Mouse (Mus musculus) midbrain, embryonic 10.5 days (tissue): ENCODE data around the gene Urb2. TPM values are rescaled to one million over a fixed set of nuclear protein-coding genes. Genes with fewer than 3 reads are reported as not detected.

Source experiments
- DNase-seq: peaks from one replicate; pipeline ENCODE4 v3.0.0-alpha.2; 2017; ENCODE audit warnings: low spot score
- H3K27ac ChIP-seq: fragments of 300-500 bp; sonication (generic); replicated peaks from 2 replicates; pipeline ENCODE4 v1.5.1; 2016; ENCODE audit warnings: mild to moderate bottlenecking
- H3K27me3 ChIP-seq: fragments of 300-500 bp; sonication (generic); 2 replicates; pipeline ENCODE4 v1.6.1; 2016; ENCODE audit warnings: low read depth, mild to moderate bottlenecking; ENCODE audit not compliant: poor library complexity, severe bottlenecking
- H3K36me3 ChIP-seq: fragments of 300-500 bp; sonication (generic); 2 replicates; pipeline ENCODE4 v1.6.1; 2016; ENCODE audit warnings: mild to moderate bottlenecking, moderate library complexity
- H3K4me1 ChIP-seq: fragments of 300-500 bp; sonication (generic); 2 replicates; pipeline ENCODE4 v1.6.1; 2016
- H3K4me3 ChIP-seq: fragments of 300-500 bp; sonication (generic); 2 replicates; pipeline ENCODE4 v1.5.1; 2016; ENCODE audit warnings: mild to moderate bottlenecking, moderate library complexity
- H3K9me3 ChIP-seq: fragments of 300-500 bp; sonication (generic); replicated peaks from 2 replicates; pipeline ENCODE4 v1.6.1; 2016; ENCODE audit warnings: mild to moderate bottlenecking
- WGBS: fragments of 180-500 bp; shearing (Covaris S2); methylation state at CpG from one replicate; pipeline ENCODE4 v1.1.7; 2016; 5-methylcytosine and 5-hydroxymethylcytosine counted together
- polyA plus RNA-seq: library from polyadenylated mRNA; unstranded; fragments of >200 nt; fragmentation: Nextera tagmentation; extraction: Ambion mirVana; gene quantifications from 2 replicates; pipeline ENCODE4 v1.2.1, GENCODE M21; 2016

Urb2 gene
- polyA plus RNA-seq = 6.7 and 7.1 TPM in 2 replicates

GRCm38 (mm10) chr8:124021237-124022227, at the start of gene Urb2, which contains the start of gene Taf5l:
Urb2 (plus strand) TSS chr8:124021508.
Taf5l (minus strand) TSS chr8:124021397.
- H3K36me3 ChIP-seq = peaks cover 38% of the 10 kb centered on the region
- peak within 1 kb of the TSS; percentile 85 for H3K4me3 ChIP-seq
- no peaks in the 10 kb centered on the region for H3K27me3 ChIP-seq
- DNase-seq = peak; percentile 93
- peaks cover 37% of the 10 kb centered on the region for H3K4me1 ChIP-seq
- WGBS = under 1% methylated on average over 74 of the region's 74 CpGs
- no peaks in the 10 kb centered on the region for H3K9me3 ChIP-seq
- H3K27ac ChIP-seq = peak within 1 kb of the TSS; percentile 98

DNA sequence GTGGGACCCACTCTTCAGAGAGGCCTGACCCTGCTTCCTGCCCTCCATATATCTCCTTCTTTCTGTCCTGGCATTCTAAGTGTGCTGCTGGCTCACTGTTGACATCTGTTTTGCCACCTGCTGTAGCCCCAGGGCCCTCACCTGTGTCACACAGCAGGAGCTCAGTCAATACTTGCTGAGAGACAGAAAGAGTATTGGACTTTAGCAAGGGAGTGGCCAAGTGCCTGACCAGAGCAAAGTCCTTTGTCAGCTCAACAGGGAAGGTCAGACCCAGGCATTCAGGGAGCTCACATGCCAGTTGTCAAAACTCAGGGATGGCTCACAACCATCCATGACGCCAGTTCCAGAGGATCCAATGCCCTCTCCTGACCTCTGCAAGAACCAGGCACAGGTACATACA, 47.8 kb upstream of the Urb2 start:
- 85% methylated on average over 1 of the region's 1 CpGs for WGBS
- H3K4me3 ChIP-seq = no peak overlapping the region
- DNase-seq = no peak
- no peaks in the 10 kb centered on the region for H3K4me1 ChIP-seq
- no peak overlapping the region for H3K27ac ChIP-seq
- no peaks in the 10 kb centered on the region for H3K9me3 ChIP-seq
- peaks cover 9% of the 10 kb centered on the region for H3K36me3 ChIP-seq
- H3K27me3 ChIP-seq = no peaks in the 10 kb centered on the region

DNA sequence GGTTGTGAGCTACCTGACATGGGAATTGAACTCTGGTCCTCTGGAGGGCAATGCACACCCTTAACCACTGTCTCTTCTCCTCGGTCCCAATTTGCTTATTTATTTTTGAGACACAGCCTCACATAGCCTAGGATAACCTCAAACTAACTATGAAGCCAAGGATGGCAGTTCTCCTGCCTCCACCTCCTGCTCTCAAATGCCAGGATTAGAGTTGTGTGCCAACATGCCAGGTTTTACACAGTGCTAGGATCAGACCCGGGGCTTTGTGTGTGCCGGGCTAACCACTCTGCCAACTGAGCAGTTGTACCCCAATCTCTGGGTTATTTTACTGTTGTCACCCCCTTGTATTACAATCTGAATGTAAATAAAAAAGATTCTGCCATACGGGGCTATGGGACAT, 43.8 kb upstream of the Urb2 start:
- Histone ChIP-seq H3K27ac (no peak overlapping the region), H3K4me1 (peaks cover 12% of the 10 kb centered on the region), H3K36me3 (0 out of 2 replicates have a peak, but pooled peaks cover 4% of the 10 kb centered on the region), H3K27me3 (peaks cover 18% of the 10 kb centered on the region; the same call in 1 of the 2 replicates), H3K4me3 (no peak overlapping the region), H3K9me3 (no peaks in the 10 kb centered on the region)
- DNase-seq = no peak
- WGBS = 90% methylated on average over 4 of the region's 4 CpGs

DNA sequence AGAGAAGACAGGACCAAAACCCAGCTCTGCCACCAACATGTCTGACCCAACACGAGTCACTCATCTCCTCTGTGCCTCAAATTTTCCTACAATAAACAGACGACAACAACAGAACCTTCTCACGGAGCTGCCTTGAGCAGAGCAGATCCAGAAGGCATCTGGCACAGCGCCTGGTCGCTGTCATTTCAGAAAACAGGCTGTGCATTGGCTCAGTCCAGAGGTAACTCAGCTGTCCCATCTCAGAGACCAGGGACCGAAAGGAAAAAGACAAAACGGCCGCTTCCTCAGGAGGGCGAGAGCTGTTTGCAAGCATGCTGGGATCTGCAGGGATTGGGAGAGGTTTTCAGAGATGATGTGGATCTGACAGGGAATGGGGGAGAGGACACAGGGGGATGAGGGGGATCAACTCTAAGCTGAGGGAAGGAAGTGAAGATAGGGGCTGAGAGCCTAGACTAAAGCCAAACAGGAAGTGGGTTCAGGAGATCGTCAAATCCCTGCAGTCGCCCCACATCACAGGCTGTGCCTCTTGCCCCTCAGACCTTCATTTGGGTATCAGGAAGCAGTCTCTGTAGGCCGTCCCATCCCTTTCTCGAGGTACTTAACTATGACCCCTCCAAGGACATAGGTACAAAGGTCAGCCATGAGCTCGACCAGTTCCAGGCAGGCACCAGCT, 43.0 kb upstream of the Urb2 start:
- H3K27ac ChIP-seq = 0 out of 2 replicates have a peak overlapping the region, but pooled peaks have one; percentile 18

DNA sequence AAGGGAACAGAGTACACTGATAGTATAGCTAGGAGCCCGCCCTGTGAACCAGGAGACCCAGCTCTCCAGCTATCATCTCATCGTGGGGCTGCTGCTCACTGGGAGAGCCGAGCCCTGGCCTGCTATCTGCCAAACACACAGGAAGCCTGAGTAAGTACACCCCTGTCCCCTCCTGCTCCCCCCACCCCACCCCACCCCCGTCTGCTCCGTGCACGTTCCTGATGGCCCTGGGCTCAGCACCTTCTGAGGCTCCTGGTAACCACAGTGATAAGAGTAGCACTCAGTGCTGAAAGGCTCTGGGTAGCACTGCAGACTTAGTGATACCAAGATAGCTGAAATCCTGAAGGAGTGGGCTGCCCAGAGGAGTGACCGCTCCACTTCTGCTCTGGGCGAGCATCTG, 42.4 kb upstream of the Urb2 start:
- H3K27ac ChIP-seq = no peak overlapping the region
- H3K4me3 ChIP-seq = no peak overlapping the region
- H3K4me1 ChIP-seq = peaks cover 22% of the 10 kb centered on the region
- DNase-seq = no peak
- H3K36me3 ChIP-seq = 0 out of 2 replicates have a peak, but pooled peaks cover 4% of the 10 kb centered on the region
- H3K27me3 ChIP-seq = peaks cover 18% of the 10 kb centered on the region; the same call in 1 of the 2 replicates
- WGBS = 76% methylated on average over 8 of the region's 8 CpGs
- no peaks in the 10 kb centered on the region for H3K9me3 ChIP-seq

More for the DNA sequence above, 43.0 kb upstream of the Urb2 start:
- no peak for DNase-seq
- H3K4me1 ChIP-seq = peaks cover 19% of the 10 kb centered on the region
- H3K4me3 ChIP-seq = 0 out of 2 replicates have a peak overlapping the region, but pooled peaks have one; percentile 4
- H3K9me3 ChIP-seq = no peaks in the 10 kb centered on the region
- peaks cover 18% of the 10 kb centered on the region; the same call in 1 of the 2 replicates for H3K27me3 ChIP-seq
- 75% methylated on average over 14 of the region's 14 CpGs for WGBS
- H3K36me3 ChIP-seq = 0 out of 2 replicates have a peak, but pooled peaks cover 4% of the 10 kb centered on the region

DNA sequence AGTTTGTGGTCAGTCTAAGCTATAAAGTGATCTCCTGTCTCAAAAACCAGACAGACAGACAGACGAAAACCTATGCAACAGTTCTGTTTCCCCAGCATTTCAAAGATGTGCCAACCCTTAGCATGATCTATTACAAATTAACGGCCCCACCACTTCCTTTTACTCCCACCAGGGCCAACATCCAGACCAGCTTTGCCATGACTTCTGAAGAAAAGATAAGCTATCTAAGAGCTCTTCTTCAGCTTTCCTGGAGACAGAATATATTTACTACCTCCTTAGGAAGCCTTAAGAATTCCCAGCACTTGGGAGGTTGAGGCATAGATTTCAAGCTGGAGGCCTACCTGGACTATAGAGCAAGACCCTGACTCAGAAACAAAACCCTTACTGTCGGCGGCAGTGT, 41.1 kb upstream of the Urb2 start:
- Histone ChIP-seq H3K27me3 (peaks cover 18% of the 10 kb centered on the region; the same call in 1 of the 2 replicates), H3K4me3 (peak overlapping the region; percentile 16), H3K9me3 (no peaks in the 10 kb centered on the region), H3K36me3 (no peaks in the 10 kb centered on the region), H3K27ac (no peak overlapping the region), H3K4me1 (peaks cover 22% of the 10 kb centered on the region)
- 74% methylated on average over 4 of the region's 4 CpGs for WGBS
- DNase-seq = no peak

- Histone ChIP-seq H3K4me1 (peaks cover 22% of the 10 kb centered on the region), H3K4me3 (peak overlapping the region; percentile 93), H3K36me3 (no peaks in the 10 kb centered on the region), H3K9me3 (no peaks in the 10 kb centered on the region), H3K27me3 (peaks cover 18% of the 10 kb centered on the region; the same call in 1 of the 2 replicates), H3K27ac (peak overlapping the region; percentile 33; the same call in 1 of the 2 replicates)
- DNase-seq = no peak
- 58% methylated on average over 4 of the region's 4 CpGs for WGBS
Measured at GRCm38 (mm10) chr8:123981674-123982073, 39.6 kb upstream of the Urb2 start.

DNA sequence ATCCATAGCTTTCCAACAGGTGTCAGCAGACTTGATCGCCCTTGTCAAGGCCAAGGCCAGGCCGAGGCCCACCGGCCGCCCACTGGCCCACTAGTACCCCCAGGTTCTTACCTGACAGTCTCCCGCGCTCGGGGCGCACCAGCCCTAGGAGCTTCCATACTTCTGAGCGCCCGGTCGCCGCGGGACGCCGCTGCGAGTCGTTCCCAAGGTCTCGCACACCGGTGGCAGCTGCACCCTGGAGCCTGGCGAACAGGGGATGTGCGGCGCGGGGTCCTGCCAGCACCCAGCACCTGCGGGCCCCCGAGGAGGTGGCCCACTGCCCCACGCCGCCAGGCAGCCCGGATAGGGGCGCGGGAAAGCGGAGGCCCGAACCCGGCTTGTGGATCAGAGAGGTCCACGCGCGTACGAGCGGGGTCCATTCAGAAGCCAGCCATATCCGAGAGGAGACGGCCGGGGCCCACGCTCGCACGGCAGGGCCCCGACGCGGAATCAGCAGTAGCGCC, 39.0 kb upstream of the Urb2 start:
- peak overlapping the region; percentile 93 for H3K4me3 ChIP-seq
- WGBS = under 1% methylated on average over 47 of the region's 48 CpGs
- no peak for DNase-seq
- peak overlapping the region; percentile 91 for H3K27ac ChIP-seq
- H3K9me3 ChIP-seq = no peaks in the 10 kb centered on the region
- H3K27me3 ChIP-seq = peaks cover 18% of the 10 kb centered on the region; the same call in 1 of the 2 replicates
- no peaks in the 10 kb centered on the region for H3K36me3 ChIP-seq
- peaks cover 22% of the 10 kb centered on the region for H3K4me1 ChIP-seq

DNA sequence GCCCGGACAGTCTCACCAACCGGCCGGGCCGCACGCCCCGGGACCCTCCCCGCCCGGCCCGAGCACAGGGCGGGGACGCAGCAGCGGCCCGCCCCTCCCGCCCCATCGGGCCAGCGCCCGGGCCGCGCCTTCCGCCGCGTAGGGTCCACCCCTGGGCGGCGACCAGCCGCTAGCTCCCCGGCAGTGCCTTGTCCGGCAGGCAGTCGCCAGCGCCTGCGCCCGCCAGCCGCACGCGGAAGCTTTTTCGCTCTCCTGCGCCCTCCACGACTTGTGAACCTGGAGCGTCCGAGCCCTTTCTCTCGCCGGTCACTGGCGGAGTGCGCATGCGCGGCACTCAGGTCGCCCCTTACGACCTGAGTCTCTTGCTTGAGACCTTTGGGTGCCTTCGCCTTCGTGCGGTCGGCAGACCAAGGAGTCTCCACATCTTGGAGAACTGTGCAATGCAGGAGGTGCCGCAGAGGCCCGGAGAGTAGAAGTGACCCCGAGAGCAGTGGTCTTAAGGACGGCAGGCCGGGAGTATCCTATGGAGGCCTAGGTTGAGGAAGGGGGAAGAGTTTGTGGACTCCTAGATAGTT, 38.4 kb upstream of the Urb2 start, which contains the start of gene Abcb10:
TSS of gene Abcb10 (minus strand) at position 297 of the 575 bp plus-strand sequence.
- no peaks in the 10 kb centered on the region for H3K9me3 ChIP-seq
- H3K4me1 ChIP-seq = peaks cover 22% of the 10 kb centered on the region
- peaks cover 18% of the 10 kb centered on the region; the same call in 1 of the 2 replicates for H3K27me3 ChIP-seq
- H3K36me3 ChIP-seq = no peaks in the 10 kb centered on the region
- H3K27ac ChIP-seq = peak within 1 kb of the TSS; percentile 91
- WGBS = 1% methylated on average over 54 of the region's 56 CpGs
- peak; percentile 88 for DNase-seq
- peak within 1 kb of the TSS; percentile 93 for H3K4me3 ChIP-seq

DNA sequence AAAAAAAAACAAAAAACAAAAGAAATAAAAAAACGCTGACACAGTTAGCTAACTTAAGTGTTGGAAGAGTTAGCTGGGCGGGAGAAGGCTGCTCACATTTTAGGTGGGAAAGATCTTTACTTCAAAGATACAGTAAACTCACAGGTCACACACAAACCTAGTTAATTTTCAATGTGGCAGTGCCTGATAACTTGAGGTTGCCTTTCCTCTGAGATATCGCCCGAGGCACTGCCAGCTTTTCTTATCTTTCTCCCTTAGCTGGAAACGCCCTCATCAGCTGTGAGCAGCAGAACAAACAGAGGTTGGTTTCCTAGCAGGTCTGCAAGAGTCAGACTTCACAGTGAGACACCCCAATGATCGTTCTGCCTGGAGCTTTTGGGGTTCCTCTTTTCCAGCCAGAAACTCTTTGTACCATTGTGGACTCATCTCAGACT, 32.7 kb upstream of the Urb2 start:
- 82% methylated on average over 6 of the region's 6 CpGs for WGBS
- Histone ChIP-seq H3K9me3 (no peaks in the 10 kb centered on the region), H3K27ac (no peak overlapping the region), H3K4me3 (no peak overlapping the region), H3K36me3 (peaks cover 3% of the 10 kb centered on the region; the same call in 1 of the 2 replicates), H3K27me3 (no peaks in the 10 kb centered on the region), H3K4me1 (no peaks in the 10 kb centered on the region)
- DNase-seq = no peak

DNA sequence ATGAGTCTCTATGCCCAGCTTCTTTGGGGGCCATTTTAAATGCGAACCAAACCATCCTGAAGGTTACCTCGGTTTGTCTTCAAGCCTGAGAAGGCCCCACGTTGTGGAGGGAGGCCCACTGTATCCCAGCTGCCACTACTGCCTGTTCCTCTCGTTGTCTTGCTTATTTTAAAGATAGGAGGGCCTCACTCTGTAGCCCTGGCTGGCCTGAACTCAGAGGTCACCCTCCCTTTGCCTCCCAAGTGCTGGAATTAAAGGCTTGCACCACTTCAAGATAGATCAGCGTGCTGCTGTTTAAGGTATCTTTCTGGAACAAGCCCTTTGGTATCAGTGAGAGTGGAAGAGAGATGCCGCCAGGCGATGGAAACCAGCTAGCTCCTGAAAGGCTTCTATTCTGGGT, 32.2 kb upstream of the Urb2 start:
- H3K27ac ChIP-seq = 0 out of 2 replicates have a peak overlapping the region, but pooled peaks have one; percentile 19
- no peak overlapping the region for H3K4me3 ChIP-seq
- H3K36me3 ChIP-seq = peaks cover 8% of the 10 kb centered on the region; the same call in 1 of the 2 replicates
- DNase-seq = no peak
- WGBS = 75% methylated on average over 7 of the region's 7 CpGs
- no peaks in the 10 kb centered on the region for H3K4me1 ChIP-seq
- H3K27me3 ChIP-seq = no peaks in the 10 kb centered on the region
- no peaks in the 10 kb centered on the region for H3K9me3 ChIP-seq
